Mouse (Mus musculus): ENCODE results near the gene Pcnx. TPM values are rescaled to one million over a fixed set of nuclear protein-coding genes. Genes with fewer than 3 reads are reported as not detected.

Gene Pcnx
- polyA plus RNA-seq (2012; ENCODE audit: low replicate concordance) = 2.3 and 3.2 TPM in 2 replicates

DNA sequence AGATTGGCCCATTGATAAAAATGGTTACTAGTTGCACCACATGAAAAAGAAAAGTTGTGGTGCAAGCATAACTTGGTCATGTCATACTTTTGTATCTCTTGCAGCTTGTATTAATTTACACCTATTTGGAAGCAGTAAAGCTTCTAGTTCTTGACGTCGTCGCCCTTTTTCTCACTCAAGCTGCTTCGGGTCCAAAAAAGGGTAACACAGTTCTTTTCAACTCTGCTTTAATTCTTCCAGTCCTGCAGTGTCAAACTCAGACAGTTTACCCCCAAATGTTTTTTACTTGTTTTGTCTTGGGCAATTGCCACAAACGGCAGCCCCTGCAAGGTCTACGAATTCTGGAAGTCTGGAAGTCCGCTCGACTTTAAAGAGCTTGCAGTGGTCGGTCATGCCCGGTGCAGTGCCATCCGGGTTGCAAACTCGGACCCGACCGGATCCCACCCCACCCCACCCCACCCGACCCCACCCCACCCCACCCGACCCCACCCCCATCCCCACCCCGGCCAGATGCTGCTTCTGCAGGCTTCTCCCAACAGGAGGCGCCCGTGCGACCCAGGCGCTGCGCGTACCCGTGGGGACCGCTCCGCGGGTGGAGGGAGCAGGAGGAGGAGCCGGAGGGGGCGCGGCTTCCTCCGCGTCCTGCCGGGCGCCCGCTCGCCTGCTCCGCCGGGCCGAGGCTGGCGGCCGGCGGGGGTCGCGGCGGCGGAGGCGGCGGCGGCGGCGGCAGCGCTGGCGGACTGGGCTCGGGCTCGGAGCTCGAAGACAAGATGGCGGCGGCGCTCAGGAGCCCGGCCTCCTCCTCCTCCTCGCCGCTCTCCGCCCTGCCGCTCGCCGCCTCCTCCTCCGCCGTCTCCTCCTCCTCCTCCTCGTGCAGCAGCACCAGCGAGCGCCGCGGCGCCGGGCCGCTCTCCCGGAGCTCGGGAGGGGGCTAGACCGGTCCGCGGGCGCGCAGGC is at the start of gene Pcnx:
Pcnx (plus strand) TSS at position 673 of the 957 bp plus-strand sequence.

Other genes with a start within 250 kb of the Pcnx start
- 0.14 TPM in 1 of 2 replicates, not detected in the other for gene Ttc9, start 228.8 kb upstream of the Pcnx start, polyA plus RNA-seq (2012; ENCODE audit: low replicate concordance)
- gene Map3k9, start 78.8 kb upstream of the Pcnx start, polyA plus RNA-seq (2012; ENCODE audit: low replicate concordance) = 1.1 and 1.6 TPM in 2 replicates